Mouse (Mus musculus) small intestine, adult 2 months (tissue): ENCODE measurements around the gene Trip6.

ENCODE experiments used
- CTCF ChIP-seq: fragments of 200-500 bp; IDR thresholded peaks from 2 replicates; pipeline ENCODE4 v1.5.1; 2012; ENCODE audit warnings: low read depth, mild to moderate bottlenecking, control low read depth, inconsistent platforms, low read length, moderate library complexity, mixed read lengths; ENCODE audit not compliant: insufficient replicate concordance, insufficient read length; ENCODE audit errors: extremely low read depth
- POLR2A ChIP-seq: fragments of 200-500 bp; IDR thresholded peaks from 2 replicates; pipeline ENCODE4 v1.6.1; 2012; ENCODE audit warnings: low read depth, mild to moderate bottlenecking, control low read depth, inconsistent platforms, low read length, moderate library complexity

- TF ChIP-seq CTCF: no peak
- TF ChIP-seq POLR2A: no peak
Observed at GRCm38 (mm10) chr5:137305822-137306221, 8.4 kb downstream of the Trip6 start.
